19 mouse cellular contexts compared by ENCODE assay signal in the genomic region with DNA sequence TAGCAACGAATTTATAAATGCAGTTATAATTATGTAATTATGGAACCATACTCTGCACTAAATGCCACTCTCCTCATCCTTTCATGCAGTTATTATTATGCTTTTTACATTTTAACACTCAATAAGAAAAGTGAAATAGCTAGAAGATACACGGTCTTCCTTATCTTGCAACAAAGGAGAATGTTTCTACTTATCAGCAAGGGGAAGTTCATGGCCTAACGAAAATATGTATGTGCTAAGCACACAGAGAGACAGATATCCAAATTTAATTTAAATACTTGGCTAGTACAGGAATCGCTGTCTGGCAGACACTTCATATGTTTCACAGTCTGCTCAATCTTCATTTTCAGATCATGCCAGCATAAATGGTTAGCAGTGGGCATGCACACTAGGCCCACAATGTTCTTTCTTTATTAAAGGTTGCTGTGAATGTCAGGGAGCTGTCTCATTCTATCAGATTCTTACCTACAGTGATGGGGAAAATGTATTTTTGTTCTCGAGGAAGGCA.
DNase-seq lines count a peak whose midpoint lies in the region; ATAC-seq and TF ChIP-seq lines count a peak whose summit lies in the region.
"Had no signal": no experiment of that assay in that cellular context is flagged by ENCODE, and none has a peak within 500 bp of the region (broad histone marks: within the 10 kb centered on the region; RNA-seq: fewer than 3 reads in every experiment).

No protein-coding gene starts in this region.

- H3K27ac ChIP-seq in forebrain, postnatal 0 days (ENCODE audit: low read depth, low read length) = no peak overlapping the region
- no peak overlapping the region for H3K27ac ChIP-seq in forebrain, embryonic 10.5 days
- no peak overlapping the region for H3K27ac ChIP-seq in lung, embryonic 14.5 days (ENCODE audit: low read depth)
- H3K27ac ChIP-seq: embryonic facial prominence, embryonic 13.5 days; heart, adult 2 months; heart, embryonic 15.5 days; hindbrain, embryonic 13.5 days; hindbrain, postnatal 0 days had no signal

- ATAC-seq in forebrain, postnatal 0 days = peak; percentile 45
- ATAC-seq in lung, embryonic 14.5 days (ENCODE audit: insufficient read depth) = no peak
- ATAC-seq in erythroid progenitor cell, adult 5-6 weeks (replicated peaks; ENCODE audit: low FRiP score, poor library complexity, severe bottlenecking) = no peak
- ATAC-seq: hindbrain, postnatal 0 days had no signal

- H3K27me3 ChIP-seq in forebrain, postnatal 0 days (ENCODE audit: insufficient read depth, low read length) = no peaks in the 10 kb centered on the region
- H3K27me3 ChIP-seq in forebrain, embryonic 10.5 days (ENCODE audit: poor library complexity, severe bottlenecking) = no peaks in the 10 kb centered on the region
- H3K27me3 ChIP-seq in lung, embryonic 14.5 days (ENCODE audit: insufficient read depth, low read length) = no peaks in the 10 kb centered on the region
- H3K27me3 ChIP-seq: embryonic facial prominence, embryonic 13.5 days; heart, embryonic 15.5 days; hindbrain, embryonic 13.5 days had no signal

- H3K4me1 ChIP-seq in forebrain, postnatal 0 days (ENCODE audit: insufficient read depth) = no peaks in the 10 kb centered on the region
- H3K4me1 ChIP-seq in forebrain, embryonic 10.5 days = no peaks in the 10 kb centered on the region
- H3K4me1 ChIP-seq in lung, embryonic 14.5 days (ENCODE audit: insufficient read depth) = no peaks in the 10 kb centered on the region
- H3K4me1 ChIP-seq: embryonic facial prominence, embryonic 13.5 days; heart, embryonic 15.5 days; hindbrain, embryonic 13.5 days had no signal

- H3K4me3 ChIP-seq in forebrain, postnatal 0 days (ENCODE audit: low read depth, low read length) = no peak overlapping the region
- no peak overlapping the region for H3K4me3 ChIP-seq in forebrain, embryonic 10.5 days
- no peak overlapping the region for H3K4me3 ChIP-seq in lung, embryonic 14.5 days (ENCODE audit: low read depth, low read length)
- H3K4me3 ChIP-seq: embryonic facial prominence, embryonic 13.5 days; heart, adult 2 months; heart, embryonic 15.5 days; hindbrain, embryonic 13.5 days had no signal

- H3K9me3 ChIP-seq in forebrain, postnatal 0 days (ENCODE audit: low read length) = no peaks in the 10 kb centered on the region
- H3K9me3 ChIP-seq in forebrain, embryonic 10.5 days = no peaks in the 10 kb centered on the region
- H3K9me3 ChIP-seq in lung, embryonic 14.5 days (ENCODE audit: low read depth, low read length) = no peaks in the 10 kb centered on the region
- H3K9me3 ChIP-seq: embryonic facial prominence, embryonic 13.5 days; heart, embryonic 15.5 days; hindbrain, embryonic 13.5 days had no signal

- peak; percentile 34 for DNase-seq in forebrain, postnatal 0 days
- no peak for DNase-seq in forebrain, embryonic 10.5 days (ENCODE audit: extremely low spot score, low spot score)
- DNase-seq in lung, embryonic 14.5 days = peak; percentile 2
- DNase-seq in lung, postnatal 25 days (ENCODE audit: low spot score) = no peak
- DNase-seq in brain, embryonic 18.5 days (ENCODE audit: low read depth, low spot score) = peak; percentile 18
- DNase-seq: adrenal gland, adult 8-10 months; adrenal gland, postnatal 36 days; cerebellum, adult 18-20 months; cerebellum, adult 9-11 months; cerebellum, postnatal 36 days; gastrocnemius, postnatal 14 days; heart, adult 2 months; heart, postnatal 14 days had no signal

- no peaks in the 10 kb centered on the region for H3K36me3 ChIP-seq in forebrain, postnatal 0 days (ENCODE audit: insufficient read depth)
- H3K36me3 ChIP-seq in forebrain, embryonic 10.5 days (replicated peaks) = no peaks in the 10 kb centered on the region
- no peaks in the 10 kb centered on the region for H3K36me3 ChIP-seq in lung, embryonic 14.5 days (ENCODE audit: insufficient read depth)
- H3K36me3 ChIP-seq: embryonic facial prominence, embryonic 13.5 days; heart, embryonic 15.5 days; hindbrain, embryonic 13.5 days had no signal

- no peak for TF ChIP-seq CTCF in forebrain, postnatal 0 days (IDR thresholded peaks at IDR 0.05; ENCODE audit: low read depth)
- no peak for TF ChIP-seq CTCF in lung, embryonic 14.5 days (IDR thresholded peaks at IDR 0.05; ENCODE audit: low read depth)

- H3K9ac ChIP-seq in forebrain, postnatal 0 days = no peak overlapping the region
- H3K9ac ChIP-seq in lung, embryonic 14.5 days = no peak overlapping the region
- H3K9ac ChIP-seq: embryonic facial prominence, embryonic 13.5 days; heart, embryonic 15.5 days; hindbrain, embryonic 13.5 days had no signal

- 51% methylated on average over 5 of the region's 5 CpGs for WGBS in forebrain, postnatal 0 days
- 86% methylated on average over 5 of the region's 5 CpGs for WGBS in forebrain, embryonic 10.5 days
- 34% methylated on average over 5 of the region's 5 CpGs for WGBS in lung, embryonic 14.5 days

- H3K4me2 ChIP-seq in forebrain, postnatal 0 days (ENCODE audit: low read depth) = no peak overlapping the region
- no peak overlapping the region for H3K4me2 ChIP-seq in lung, embryonic 14.5 days
- H3K4me2 ChIP-seq: embryonic facial prominence, embryonic 13.5 days; heart, embryonic 11.5 days; heart, embryonic 15.5 days; hindbrain, embryonic 13.5 days had no signal

Comparison
In these comparisons a context has a peak if more than half of its experiments do, and no peak if none do; other contexts are left out.
1. DNase-seq: peak in forebrain, postnatal 0 days (single experiment), lung, embryonic 14.5 days (single experiment) and brain, embryonic 18.5 days (single experiment); none in forebrain, embryonic 10.5 days (single experiment) and lung, postnatal 25 days (single experiment).